Mouse (Mus musculus) CH12.LX (cell line): ENCODE data around the gene Gucy1a1. TPM values are rescaled to one million over a fixed set of nuclear protein-coding genes. Genes with fewer than 3 reads are reported as not detected.
A peak's percentile ranks its signal among the peaks of the same experiment; 100 is the strongest.

ENCODE experiments used
- DNase-seq: peaks from one replicate; pipeline ENCODE4 v3.0.0-alpha.2; 2013; ENCODE audit errors: extremely low read depth
- H3K27ac ChIP-seq: 2 replicates; pipeline ENCODE4 v1.5.1; 2012; ENCODE audit warnings: low read depth, mild to moderate bottlenecking, control low read depth, moderate library complexity; ENCODE audit not compliant: insufficient read depth
- H3K27me3 ChIP-seq: replicated peaks from 2 replicates; pipeline ENCODE3; 2012; ENCODE audit warnings: inconsistent platforms
- H3K36me3 ChIP-seq, 2 experiments: replicated peaks in 1 of 2; 2 replicates each; pipeline versions ENCODE3 to v1.6.1; 2012; ENCODE audit warnings: inconsistent platforms in 1 of 2, low read length in 1 of 2, mild to moderate bottlenecking in 1 of 2, mixed read lengths in 1 of 2, moderate library complexity in 1 of 2; ENCODE audit not compliant: control insufficient read depth in 1 of 2, insufficient read depth in 1 of 2
- H3K4me1 ChIP-seq, 2 experiments: 2 replicates each; pipeline ENCODE4 v1.6.1; 2012; ENCODE audit warnings: inconsistent platforms in 1 of 2, moderate library complexity in 1 of 2; ENCODE audit not compliant: insufficient read depth in 2 of 2, control insufficient read depth in 1 of 2
- H3K4me2 ChIP-seq: 2 replicates; pipeline ENCODE4 v1.6.1; 2012; ENCODE audit warnings: low read depth, mild to moderate bottlenecking, control low read depth; ENCODE audit not compliant: poor library complexity, insufficient read depth, severe bottlenecking
- H3K4me3 ChIP-seq, 3 experiments: fragments of 150-350 bp in 1 of 3; sonication (generic) in 1 of 3; replicated peaks in 1 of 3; 2 replicates each; pipeline versions ENCODE3 to v1.5.1; 2011 to 2012; ENCODE audit warnings: low read depth in 2 of 3, low read length in 2 of 3, mild to moderate bottlenecking in 2 of 3, moderate library complexity in 2 of 3, control low read depth in 1 of 3, improper control_type of control experiment in 1 of 3, inconsistent platforms in 1 of 3, mixed read lengths in 1 of 3; ENCODE audit not compliant: poor library complexity in 1 of 3
- H3K79me2 ChIP-seq: replicated peaks from 2 replicates; pipeline ENCODE4 v1.6.1; 2012; ENCODE audit warnings: mild to moderate bottlenecking, moderate library complexity; ENCODE audit not compliant: control insufficient read depth, poor library complexity, insufficient read depth, severe bottlenecking; ENCODE audit errors: extremely low read depth
- H3K9ac ChIP-seq: 2 replicates; pipeline ENCODE4 v1.6.1; 2012; ENCODE audit warnings: low read depth, mild to moderate bottlenecking, control low read depth, moderate library complexity; ENCODE audit not compliant: insufficient read depth
- H3K9me3 ChIP-seq: replicated peaks from 2 replicates; pipeline ENCODE3; 2012; ENCODE audit warnings: low read length, inconsistent platforms, mixed read lengths
- BHLHE40 ChIP-seq: IDR thresholded peaks from 2 replicates; pipeline ENCODE4 v1.6.1; 2011; ENCODE audit warnings: mild to moderate bottlenecking, low read depth, low read length, improper control_type of control experiment
- CHD1 ChIP-seq: IDR thresholded peaks from 2 replicates; pipeline ENCODE4 v1.6.1; 2012; ENCODE audit warnings: low read depth, low read length, improper control_type of control experiment, inconsistent platforms
- CHD2 ChIP-seq: IDR thresholded peaks from 2 replicates; pipeline ENCODE4 v1.6.1; 2011; ENCODE audit warnings: low read length, improper control_type of control experiment
- CTCF ChIP-seq, 2 experiments: IDR thresholded peaks in 1 of 2; conservative IDR thresholded peaks in 1 of 2; 2 replicates each; pipeline ENCODE4 v1.5.1; 2011 to 2012; ENCODE audit warnings: low read depth in 2 of 2, low read length in 2 of 2, improper control_type of control experiment in 1 of 2, inconsistent platforms in 1 of 2, mild to moderate bottlenecking in 1 of 2, moderate library complexity in 1 of 2
- ETS1 ChIP-seq: conservative IDR thresholded peaks from 2 replicates; pipeline ENCODE4 v1.6.1; 2012; ENCODE audit warnings: low read depth, mild to moderate bottlenecking, inconsistent platforms, low read length, improper control_type of control experiment, moderate library complexity
- GABPA ChIP-seq: IDR thresholded peaks from 2 replicates; pipeline ENCODE4 v1.6.1; 2012; ENCODE audit warnings: low read depth, low read length, improper control_type of control experiment, inconsistent platforms; ENCODE audit not compliant: insufficient replicate concordance
- HCFC1 ChIP-seq: IDR thresholded peaks from 2 replicates; pipeline ENCODE4 v1.6.1; 2012; ENCODE audit warnings: low read depth, mild to moderate bottlenecking, inconsistent platforms, low read length, improper control_type of control experiment
- IRF4 ChIP-seq: IDR thresholded peaks from 2 replicates; pipeline ENCODE4 v1.6.1; 2014; ENCODE audit warnings: low read depth, mild to moderate bottlenecking, inconsistent platforms, low read length, improper control_type of control experiment
- KAT2A ChIP-seq: IDR thresholded peaks from 2 replicates; pipeline ENCODE4 v1.6.1; 2012; ENCODE audit warnings: low read length, improper control_type of control experiment, inconsistent platforms; ENCODE audit not compliant: insufficient replicate concordance
- MAZ ChIP-seq: IDR thresholded peaks from 2 replicates; pipeline ENCODE4 v1.6.1; 2012; ENCODE audit warnings: low read depth, mild to moderate bottlenecking, inconsistent platforms, low read length, improper control_type of control experiment, moderate library complexity
- MEF2A ChIP-seq: IDR thresholded peaks from 2 replicates; pipeline ENCODE4 v1.6.1; 2014; ENCODE audit warnings: low read depth, mild to moderate bottlenecking, inconsistent platforms, low read length, improper control_type of control experiment, borderline replicate concordance
- MXI1 ChIP-seq: IDR thresholded peaks from 2 replicates; pipeline ENCODE4 v1.6.1; 2011; ENCODE audit warnings: mild to moderate bottlenecking, low read depth, low read length, improper control_type of control experiment
- MYC ChIP-seq: IDR thresholded peaks from 2 replicates; pipeline ENCODE4 v1.6.1; 2011; ENCODE audit warnings: low read depth, mild to moderate bottlenecking, improper control_type of control experiment, low read length
- NELFE ChIP-seq: IDR thresholded peaks from 2 replicates; pipeline ENCODE4 v1.6.1; 2011; ENCODE audit warnings: low read depth, low read length, improper control_type of control experiment
- POLR2A ChIP-seq: IDR thresholded peaks from 2 replicates; pipeline ENCODE4 v1.6.1; 2011; ENCODE audit warnings: low read depth, mild to moderate bottlenecking, improper control_type of control experiment, low read length
- POLR2AphosphoS2 ChIP-seq: IDR thresholded peaks from 2 replicates; pipeline ENCODE4 v1.6.1; 2011; ENCODE audit warnings: low read depth, low read length, improper control_type of control experiment
- RAD21 ChIP-seq: IDR thresholded peaks from 2 replicates; pipeline ENCODE4 v1.6.1; 2011; ENCODE audit warnings: low read depth, mild to moderate bottlenecking, low read length, improper control_type of control experiment, moderate library complexity
- RCOR1 ChIP-seq: conservative IDR thresholded peaks from 2 replicates; pipeline ENCODE4 v1.6.1; 2012; ENCODE audit warnings: low read depth, mild to moderate bottlenecking, inconsistent platforms, low read length, improper control_type of control experiment
- TCF12 ChIP-seq: IDR thresholded peaks from 2 replicates; pipeline ENCODE4 v1.6.1; 2014; ENCODE audit warnings: low read depth, mild to moderate bottlenecking, inconsistent platforms, low read length, improper control_type of control experiment
- USF1 ChIP-seq: IDR thresholded peaks from 2 replicates; pipeline ENCODE4 v1.6.1; 2014; ENCODE audit warnings: low read depth, mild to moderate bottlenecking, inconsistent platforms, low read length, improper control_type of control experiment
- ZC3H11A ChIP-seq: IDR thresholded peaks from 2 replicates; pipeline ENCODE4 v1.6.1; 2012; ENCODE audit warnings: low read depth, mild to moderate bottlenecking, inconsistent platforms, low read length, improper control_type of control experiment
- ZKSCAN1 ChIP-seq: IDR thresholded peaks from 2 replicates; pipeline ENCODE4 v1.6.1; 2012; ENCODE audit warnings: low read depth, inconsistent platforms, low read length, improper control_type of control experiment, borderline replicate concordance
- ZMIZ1 ChIP-seq: IDR thresholded peaks from 2 replicates; pipeline ENCODE4 v1.6.1; 2012; ENCODE audit warnings: low read depth, mild to moderate bottlenecking, inconsistent platforms, low read length, improper control_type of control experiment
- ZNF384 ChIP-seq: IDR thresholded peaks from 2 replicates; pipeline ENCODE4 v1.6.1; 2012; ENCODE audit warnings: low read depth, low read length, improper control_type of control experiment, inconsistent platforms
- dilution Hi-C: fragments of 300-500 bp; cut with MboI; formaldehyde crosslinking; loops from 2 replicates; pipeline ENCODE4 v1.14.3; 2020; ENCODE audit warnings: low sequenced_read_pairs; ENCODE audit not compliant: extremely low pct_unique_long_range_greater_than_20kb, extremely low pct_ligation_motif_present
- in situ Hi-C: fragments of 300-500 bp; cut with MboI; formaldehyde crosslinking; loops from 3 replicates; pipeline ENCODE4 v1.14.3; 2019; ENCODE audit warnings: low sequenced_read_pairs, low pct_ligation_motif_present, low pct_unique_long_range_greater_than_20kb, mixed read lengths
- polyA plus RNA-seq: library from polyadenylated mRNA; unstranded; fragments of >175 nt; gene quantifications from 2 replicates; pipeline ENCODE4 v1.2.1, GENCODE M21; 2012; ENCODE audit warnings: low read depth; ENCODE audit not compliant: insufficient read length
- total RNA-seq, 2 experiments: library from RNA; depleted of rRNA; stranded (reverse); fragments of 300-350 nt in 1 of 2; fragments of >200 nt in 1 of 2; gene quantifications; 2 replicates each; pipeline ENCODE4 v1.2.3; 2012 to 2014

Gucy1a1 gene
- total RNA-seq (2012; rRNA removed): not detected in 2 replicates
- total RNA-seq (2014; rRNA removed): not detected in 2 replicates
- not detected in 2 replicates for polyA plus RNA-seq

DNA sequence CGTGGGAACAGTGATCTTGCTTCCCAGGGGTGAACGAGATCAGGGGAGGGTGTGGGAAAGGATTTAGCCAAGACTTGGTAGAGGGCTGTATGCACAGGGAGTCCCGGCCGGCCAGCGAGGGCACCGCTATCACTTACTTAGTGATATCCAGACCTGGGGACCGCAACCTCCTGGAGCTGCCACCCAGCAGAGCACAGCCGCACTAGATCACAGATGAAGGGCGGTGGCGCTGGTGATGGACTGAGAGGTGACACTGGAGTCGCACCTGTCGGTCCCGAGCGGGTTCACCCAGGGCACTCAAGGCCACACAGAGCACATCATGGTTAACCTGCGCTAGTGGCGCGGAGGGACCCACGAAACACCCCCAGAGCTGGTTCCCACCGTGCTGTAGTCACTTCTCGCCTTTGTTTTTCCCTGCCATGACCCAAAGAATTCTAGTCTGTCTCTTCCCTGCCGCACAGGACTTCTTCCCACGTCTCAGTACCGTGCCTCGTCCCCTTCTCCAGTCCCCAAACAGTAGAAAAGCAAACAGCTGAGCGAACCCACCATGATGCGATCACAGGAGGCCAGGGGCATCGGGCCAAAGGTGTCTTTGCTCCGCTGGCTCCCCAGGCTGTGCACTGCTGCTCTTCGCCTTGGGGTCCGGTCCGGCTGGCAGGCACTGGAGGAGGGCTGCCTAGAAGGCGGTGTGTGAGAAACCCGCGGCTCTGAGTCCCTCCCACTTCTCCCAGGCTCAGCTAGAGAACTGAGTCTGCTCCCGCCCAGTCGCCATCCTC, at the start of gene Gucy1a1:
TSS of gene Gucy1a1 (minus strand) at position 664 of the 776 bp plus-strand sequence.
- Histone ChIP-seq H3K79me2 (no peaks in the 10 kb centered on the region), H3K27ac (no peak within 1 kb of the TSS), H3K4me2 (peak within 1 kb of the TSS; percentile 23; the same call in 1 of the 2 replicates), H3K9me3 (no peaks in the 10 kb centered on the region), H3K36me3 (no peaks in the 10 kb centered on the region), H3K4me3 (no peak within 1 kb of the TSS), H3K9ac (no peak within 1 kb of the TSS), H3K27me3 (no peaks in the 10 kb centered on the region), H3K4me1 (peaks cover 7 to 9% of the 10 kb centered on the region in 2 experiments)
- no peak for TF ChIP-seq MEF2A
- TF ChIP-seq BHLHE40: no peak
- TF ChIP-seq ETS1: no peak
- TF ChIP-seq MYC: no peak
- no peak for TF ChIP-seq RCOR1
- no peak for TF ChIP-seq CHD1
- no peak for TF ChIP-seq NELFE
- TF ChIP-seq GABPA: no peak
- no peak for TF ChIP-seq MAZ
- TF ChIP-seq KAT2A: no peak
- TF ChIP-seq USF1: no peak
- no peak for TF ChIP-seq ZNF384
- TF ChIP-seq CHD2: no peak
- no peak for TF ChIP-seq POLR2A
- no peak for TF ChIP-seq CTCF (conservative IDR thresholded peaks at IDR 0.05 in 1 of 2, IDR thresholded peaks at IDR 0.05 in 1 of 2; ENCODE audit: low read depth in 2 of 2, low read length in 2 of 2)
- no peak for TF ChIP-seq HCFC1
- TF ChIP-seq RAD21: no peak
- TF ChIP-seq ZMIZ1: no peak
- TF ChIP-seq IRF4: no peak
- no peak for TF ChIP-seq POLR2AphosphoS2
- dilution Hi-C loops: no loop called here
- in situ Hi-C loops: no loop called here
- peak; percentile 19 for DNase-seq

DNA sequence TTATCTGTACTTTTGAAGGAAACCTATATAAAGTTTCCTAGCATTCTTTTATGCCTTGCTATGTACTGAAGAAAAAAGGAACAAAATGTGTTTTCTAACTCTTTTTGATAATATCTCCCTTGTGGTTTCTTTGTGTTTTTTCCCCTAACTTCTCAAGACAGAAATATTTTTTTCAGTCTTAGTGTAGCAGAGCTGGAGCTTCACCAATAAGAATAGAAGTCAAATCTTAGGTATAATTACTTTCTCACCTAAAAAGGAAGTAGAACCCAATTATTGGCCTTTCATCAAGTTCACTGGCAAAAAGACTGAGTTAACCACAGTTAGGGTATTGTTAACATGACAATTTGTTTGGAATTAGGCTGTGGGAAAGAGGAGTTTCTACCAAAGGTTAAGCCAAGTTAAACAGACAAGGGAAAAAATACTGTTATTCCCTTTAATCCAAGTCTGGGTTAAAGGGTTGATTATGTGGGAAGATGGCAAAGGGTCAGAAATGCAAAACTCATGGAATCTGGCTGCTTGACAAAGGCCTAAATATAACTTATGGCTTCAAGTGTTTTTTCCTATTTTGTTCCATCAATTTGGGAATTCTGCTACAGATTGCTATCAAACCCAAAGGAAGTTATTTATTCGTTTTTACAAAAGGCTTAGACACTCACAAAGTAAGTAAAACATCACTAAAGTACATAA, 46.1 kb upstream of the Gucy1a1 start:
- Histone ChIP-seq H3K4me1 (no peaks in the 10 kb centered on the region), H3K27ac (no peak overlapping the region), H3K4me3 (no peak overlapping the region), H3K79me2 (no peaks in the 10 kb centered on the region), H3K9ac (no peak overlapping the region), H3K9me3 (no peaks in the 10 kb centered on the region), H3K27me3 (no peaks in the 10 kb centered on the region), H3K4me2 (no peak overlapping the region), H3K36me3 (no peaks in the 10 kb centered on the region)
- no peak for DNase-seq
- in situ Hi-C loops: no loop called here
- dilution Hi-C loops: no loop called here
- no peak for TF ChIP-seq MXI1
- TF ChIP-seq NELFE: no peak
- TF ChIP-seq MYC: no peak
- no peak for TF ChIP-seq HCFC1
- TF ChIP-seq MAZ: no peak
- TF ChIP-seq USF1: no peak
- TF ChIP-seq ZKSCAN1: no peak
- no peak for TF ChIP-seq ZC3H11A
- TF ChIP-seq KAT2A: no peak
- TF ChIP-seq ZNF384: no peak
- TF ChIP-seq TCF12: no peak
- TF ChIP-seq, all 38 proteins: peak for 0
